Mouse (Mus musculus): ENCODE measurements around the gene Tbx22. TPM values are rescaled to one million over a fixed set of nuclear protein-coding genes. Genes with fewer than 3 reads are reported as not detected.

The Tbx22 gene
- not detected for total RNA-seq (2023)

GRCm38 (mm10) chrX:107667664-107668063 lies at the start of gene Tbx22:
TSS of gene Tbx22 (plus strand) at chrX:107667964.

Other genes starting within 250 kb of the Tbx22 start
- not detected for gene Tent5d, start 124.6 kb downstream of the Tbx22 start, total RNA-seq (2023)
- 1 to 10 TPM; 6.5 to 8.0 TPM for gene 2610002M06Rik, start 148.4 kb downstream of the Tbx22 start, total RNA-seq (2023)